Mouse (Mus musculus) heart, adult 8-10 months (tissue): Measurements from ENCODE around the gene P4ha2. TPM values are rescaled to one million over a fixed set of nuclear protein-coding genes. Genes with fewer than 3 reads are reported as not detected.
"Not testable (repeated sequence)": the region's sequence is repeated elsewhere in the genome, so short reads cannot be mapped to it uniquely, and the experiment has no call there.

Experiments
- DNase-seq: peaks from one replicate; pipeline ENCODE4 v3.0.0; 2022; ENCODE audit warnings: low spot score
- total RNA-seq, 4 experiments: library from RNA; stranded (reverse); gene quantifications; 2 replicates each; pipeline ENCODE4 v1.2.4; 2022

The P4ha2 gene
- total RNA-seq, 4 experiments from 2014 or later: 57.4 to 71.1 (median 64.1) TPM

- DNase-seq: no peak
Measured at GRCm38 (mm10) chr11:54134905-54135304, 35.0 kb downstream of the P4ha2 start.

GRCm38 (mm10) chr11:54140159-54140558, 40.3 kb downstream of the P4ha2 start:
- not testable (repeated sequence) for DNase-seq

GRCm38 (mm10) chr11:54141200-54141971, 41.5 kb downstream of the P4ha2 start:
- no peak for DNase-seq

GRCm38 (mm10) chr11:54144886-54145285, 45.0 kb downstream of the P4ha2 start:
- DNase-seq: peak; percentile 56

GRCm38 (mm10) chr11:54145990-54146389, 46.1 kb downstream of the P4ha2 start:
- no peak for DNase-seq

- DNase-seq: peak; percentile 51
Measured at GRCm38 (mm10) chr11:54149791-54150465, 50.0 kb downstream of the P4ha2 start.

- DNase-seq: no peak
Measured at GRCm38 (mm10) chr11:54151141-54151540, 51.2 kb downstream of the P4ha2 start.

GRCm38 (mm10) chr11:54152957-54153356, 53.1 kb downstream of the P4ha2 start:
- DNase-seq: no peak

- peak; percentile 75 for DNase-seq
Measured at GRCm38 (mm10) chr11:54155864-54156263, 56.0 kb downstream of the P4ha2 start.

GRCm38 (mm10) chr11:54156504-54156903, 56.6 kb downstream of the P4ha2 start:
- no peak for DNase-seq

GRCm38 (mm10) chr11:54157586-54157985, 57.7 kb downstream of the P4ha2 start:
- DNase-seq: no peak

GRCm38 (mm10) chr11:54160435-54160834, 60.5 kb downstream of the P4ha2 start:
- DNase-seq: no peak

- DNase-seq: no peak
Measured at GRCm38 (mm10) chr11:54160920-54161319, 61.0 kb downstream of the P4ha2 start.

GRCm38 (mm10) chr11:54161514-54161913, 61.6 kb downstream of the P4ha2 start:
- no peak for DNase-seq

- no peak for DNase-seq
Measured at GRCm38 (mm10) chr11:54162968-54163367, 63.1 kb downstream of the P4ha2 start.

GRCm38 (mm10) chr11:54169432-54170295, 69.8 kb downstream of the P4ha2 start:
- DNase-seq: no peak

- DNase-seq: no peak
Measured at GRCm38 (mm10) chr11:54171175-54171574, 71.3 kb downstream of the P4ha2 start.

GRCm38 (mm10) chr11:54174226-54174625, 74.3 kb downstream of the P4ha2 start:
- DNase-seq: no peak

- DNase-seq: no peak
Measured at GRCm38 (mm10) chr11:54174877-54175276, 75.0 kb downstream of the P4ha2 start.
